Mouse (Mus musculus): ENCODE data around the gene Drg1. TPM values are rescaled to one million over a fixed set of nuclear protein-coding genes. Genes with fewer than 3 reads are reported as not detected.
"Not testable (repeated sequence)": the region's sequence is repeated elsewhere in the genome, so short reads cannot be mapped to it uniquely, and the experiment has no call there.

Gene Drg1
- polyA plus RNA-seq, 1 experiment, result 85.9 TPM

DNA sequence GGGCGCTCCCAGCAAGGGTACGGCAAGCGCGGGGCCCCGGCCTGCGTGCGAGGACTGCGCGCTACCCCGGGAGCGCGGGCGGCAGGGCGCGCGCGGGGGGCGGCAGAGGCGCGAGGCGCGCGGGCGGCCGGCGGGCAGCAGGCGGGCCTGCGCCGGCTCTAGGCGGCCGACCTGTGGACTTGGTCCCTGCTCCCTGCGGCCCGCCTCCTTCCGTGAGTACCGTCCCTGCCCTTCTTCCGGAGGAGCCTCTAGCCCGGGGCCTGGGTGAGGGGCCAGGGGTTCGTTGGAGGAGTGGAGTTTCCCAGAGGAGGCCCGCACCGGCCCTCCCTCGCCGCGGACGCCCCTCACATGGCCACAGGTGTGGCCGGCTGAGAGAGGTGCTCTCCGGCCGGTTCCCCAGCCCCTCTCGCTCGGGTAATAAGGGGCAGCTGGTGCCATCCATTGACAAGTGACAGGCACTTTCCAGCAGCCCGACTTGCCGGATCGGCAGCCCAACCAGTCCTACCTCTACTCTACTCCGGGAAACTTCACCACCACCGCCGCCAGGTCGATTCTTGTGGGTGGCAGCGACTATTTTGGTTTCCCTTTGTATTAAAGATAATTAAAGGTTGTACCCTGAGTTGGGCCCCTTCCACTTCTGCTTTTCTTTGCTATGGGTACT lies 63.3 kb downstream of the Drg1 start:
- Histone ChIP-seq H3K27ac (ENCODE audit: insufficient read depth, low read length) (peak overlapping the region; percentile 25), H3K27me3 (ENCODE audit: control insufficient read depth, insufficient read depth, low read length) (no peaks in the 10 kb centered on the region), H3K4me1 (ENCODE audit: control insufficient read depth, insufficient read depth, low read length) (peaks cover 4% of the 10 kb centered on the region; the same call in 1 of the 2 replicates), H3K4me3 (replicated peaks; ENCODE audit: insufficient read depth, low read depth, low read length) (peak overlapping the region; percentile 60)
- no peak for TF ChIP-seq POLR2A (IDR thresholded peaks at IDR 0.05; ENCODE audit: borderline replicate concordance, insufficient read depth, low read length)
- TF ChIP-seq CTCF (IDR thresholded peaks at IDR 0.05; ENCODE audit: borderline replicate concordance, insufficient read depth, low read depth, low read length), result no peak
- DNase-seq, result peak; percentile 61 to 70
- WGBS, result 1% methylated on average over 50 of the region's 57 CpGs

GRCm38 (mm10) chr11:3202231-3202701 lies 63.9 kb downstream of the Drg1 start, which contains the start of gene Eif4enif1:
Eif4enif1 (plus strand) TSS chr11:3202392.
- TF ChIP-seq CTCF (IDR thresholded peaks at IDR 0.05; ENCODE audit: borderline replicate concordance, insufficient read depth, low read depth, low read length), result no peak
- no peak for TF ChIP-seq POLR2A (IDR thresholded peaks at IDR 0.05; ENCODE audit: borderline replicate concordance, insufficient read depth, low read length)
- DNase-seq, result peak; percentile 90 to 96
- Histone ChIP-seq H3K27me3 (ENCODE audit: control insufficient read depth, insufficient read depth, low read length) (no peaks in the 10 kb centered on the region), H3K4me3 (replicated peaks; ENCODE audit: insufficient read depth, low read depth, low read length) (peak within 1 kb of the TSS; percentile 84), H3K4me1 (ENCODE audit: control insufficient read depth, insufficient read depth, low read length) (peaks cover 4% of the 10 kb centered on the region; the same call in 1 of the 2 replicates), H3K27ac (ENCODE audit: insufficient read depth, low read length) (peak within 1 kb of the TSS; percentile 99)
- 1% methylated on average over 51 of the region's 57 CpGs for WGBS

DNA sequence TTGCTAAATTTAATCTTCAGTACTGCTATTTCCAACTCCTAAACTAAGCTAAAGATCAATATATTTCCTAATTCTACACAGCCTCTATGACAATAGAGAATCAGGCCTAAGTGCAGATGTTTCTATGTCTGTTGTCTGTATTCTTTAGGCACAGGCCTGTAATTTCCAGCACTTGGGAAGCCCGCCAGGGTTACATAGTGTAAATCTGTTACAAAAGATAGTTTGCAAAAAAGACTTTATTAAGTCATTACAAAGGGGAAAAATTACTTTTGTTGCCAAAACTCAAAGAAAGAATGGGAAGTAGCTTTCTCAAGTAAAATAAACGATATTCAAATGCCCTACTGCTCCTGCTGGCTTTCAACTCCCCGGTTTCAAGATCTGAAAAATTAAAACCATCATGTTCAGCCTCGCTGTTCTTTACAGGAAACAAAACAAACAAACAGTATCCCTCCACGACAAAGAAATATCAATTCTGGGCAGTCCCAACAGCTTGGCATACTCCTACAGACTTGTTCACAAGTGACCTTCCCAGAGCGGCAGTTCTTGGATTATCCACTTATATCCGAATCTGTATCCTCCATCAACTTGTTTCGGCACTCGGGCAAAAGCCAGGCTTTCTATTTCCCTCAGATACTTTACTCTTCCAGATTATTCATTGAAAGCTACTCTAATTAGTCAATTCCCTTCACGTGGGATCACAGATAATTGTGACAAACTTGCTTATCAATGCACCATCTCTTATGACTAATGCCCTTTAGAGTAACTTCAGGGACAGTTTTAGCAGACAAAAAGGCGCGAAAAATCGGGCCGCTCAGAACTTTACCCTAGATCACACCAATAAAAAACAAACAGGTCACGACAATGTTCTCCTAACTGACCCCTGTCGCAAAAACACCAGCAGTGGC lies 64.6 kb downstream of the Drg1 start:
- no peak for TF ChIP-seq POLR2A (IDR thresholded peaks at IDR 0.05; ENCODE audit: borderline replicate concordance, insufficient read depth, low read length)
- no peak for TF ChIP-seq CTCF (IDR thresholded peaks at IDR 0.05; ENCODE audit: borderline replicate concordance, insufficient read depth, low read depth, low read length)
- peak in 1 of 2 experiments; percentile 18 for DNase-seq
- 4% methylated on average over 16 of the region's 16 CpGs for WGBS
- Histone ChIP-seq H3K4me1 (ENCODE audit: control insufficient read depth, insufficient read depth, low read length) (peaks cover 4% of the 10 kb centered on the region; the same call in 1 of the 2 replicates), H3K27ac (ENCODE audit: insufficient read depth, low read length) (peak overlapping the region; percentile 99; the same call in 1 of the 2 replicates), H3K4me3 (replicated peaks; ENCODE audit: insufficient read depth, low read depth, low read length) (peak overlapping the region; percentile 84), H3K27me3 (ENCODE audit: control insufficient read depth, insufficient read depth, low read length) (no peaks in the 10 kb centered on the region)

DNA sequence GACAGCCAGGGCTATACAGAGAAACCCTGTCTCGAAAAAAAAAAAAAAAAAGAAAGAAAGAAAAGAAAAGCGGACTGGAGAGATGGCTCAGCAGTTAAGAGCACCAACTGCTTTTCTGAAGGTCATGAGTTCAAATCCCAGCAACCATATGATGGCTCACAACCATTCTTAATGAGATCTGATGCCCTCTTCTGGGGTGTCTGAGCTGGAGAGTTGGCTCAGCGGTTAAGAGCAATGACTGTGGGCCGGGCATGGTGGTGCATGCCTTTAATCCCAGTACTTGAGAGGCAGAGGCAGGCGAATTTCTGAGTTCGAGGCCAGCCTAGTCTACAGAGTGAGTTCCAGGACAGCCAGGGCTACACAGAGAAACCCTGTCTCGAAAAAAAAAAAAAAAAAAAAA lies 65.6 kb downstream of the Drg1 start:
- not testable (repeated sequence) for H3K4me3 ChIP-seq (replicated peaks; ENCODE audit: insufficient read depth, low read depth, low read length); H3K27ac ChIP-seq (ENCODE audit: insufficient read depth, low read length); H3K27me3 ChIP-seq (ENCODE audit: control insufficient read depth, insufficient read depth, low read length); H3K4me1 ChIP-seq (ENCODE audit: control insufficient read depth, insufficient read depth, low read length); DNase-seq
- WGBS, result 84% methylated on average over 6 of the region's 7 CpGs

- peak within 1 kb of the TSS; percentile 4 for H3K4me3 ChIP-seq (replicated peaks; ENCODE audit: insufficient read depth, low read depth, low read length)
Observed at GRCm38 (mm10) chr11:3193363-3193762, 72.9 kb downstream of the Drg1 start, which contains the start of gene Sfi1. Sfi1 (minus strand) TSS chr11:3193463.

DNA sequence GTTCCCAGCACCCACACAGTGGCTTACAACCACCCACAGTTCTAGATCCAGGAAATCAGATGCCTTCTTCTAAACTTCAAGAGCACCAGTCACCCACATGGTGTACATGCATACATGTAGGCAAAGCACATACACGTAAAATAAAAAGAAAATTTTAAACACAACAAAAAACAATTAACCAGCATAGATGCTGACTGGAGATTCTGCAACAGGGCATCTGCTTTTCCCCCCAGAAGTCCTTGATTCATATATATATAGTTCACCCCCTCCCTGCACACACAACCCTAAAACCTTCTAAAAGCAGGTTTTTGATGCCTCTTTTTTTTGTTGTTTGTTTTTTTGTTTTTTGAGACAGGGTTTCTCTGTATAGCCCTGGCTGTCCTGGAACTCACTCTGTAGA lies 83.5 kb downstream of the Drg1 start:
- H3K27ac ChIP-seq (ENCODE audit: insufficient read depth, low read length); H3K4me1 ChIP-seq (ENCODE audit: control insufficient read depth, insufficient read depth, low read length); H3K4me3 ChIP-seq (replicated peaks; ENCODE audit: insufficient read depth, low read depth, low read length); DNase-seq; H3K27me3 ChIP-seq (ENCODE audit: control insufficient read depth, insufficient read depth, low read length): not testable (repeated sequence)
- WGBS, result 82% methylated on average over 1 of the region's 1 CpGs

More at GRCm38 (mm10) chr11:3193363-3193762, 72.9 kb downstream of the Drg1 start, which contains the start of gene Sfi1:
- 85% methylated on average over 25 of the region's 25 CpGs for WGBS
- no peak for TF ChIP-seq POLR2A (IDR thresholded peaks at IDR 0.05; ENCODE audit: borderline replicate concordance, insufficient read depth, low read length)
- TF ChIP-seq CTCF (IDR thresholded peaks at IDR 0.05; ENCODE audit: borderline replicate concordance, insufficient read depth, low read depth, low read length), result no peak
- DNase-seq, result no peak
- Histone ChIP-seq H3K4me1 (ENCODE audit: control insufficient read depth, insufficient read depth, low read length) (no peaks in the 10 kb centered on the region), H3K27ac (ENCODE audit: insufficient read depth, low read length) (no peak within 1 kb of the TSS), H3K27me3 (ENCODE audit: control insufficient read depth, insufficient read depth, low read length) (no peaks in the 10 kb centered on the region)

- not testable (repeated sequence) for H3K27me3 ChIP-seq (ENCODE audit: control insufficient read depth, insufficient read depth, low read length); H3K27ac ChIP-seq (ENCODE audit: insufficient read depth, low read length); H3K4me1 ChIP-seq (ENCODE audit: control insufficient read depth, insufficient read depth, low read length); H3K4me3 ChIP-seq (replicated peaks; ENCODE audit: insufficient read depth, low read depth, low read length)
- DNase-seq, result peak in 1 of 2 experiments; percentile 62
- WGBS, result 23% methylated on average over 1 of the region's 1 CpGs
Observed at GRCm38 (mm10) chr11:3181971-3182370, 84.2 kb downstream of the Drg1 start.

GRCm38 (mm10) chr11:3181250-3181649 lies 85.0 kb downstream of the Drg1 start:
- WGBS, result 53% methylated on average over 4 of the region's 4 CpGs
- H3K27ac ChIP-seq (ENCODE audit: insufficient read depth, low read length); H3K4me3 ChIP-seq (replicated peaks; ENCODE audit: insufficient read depth, low read depth, low read length); H3K4me1 ChIP-seq (ENCODE audit: control insufficient read depth, insufficient read depth, low read length); H3K27me3 ChIP-seq (ENCODE audit: control insufficient read depth, insufficient read depth, low read length): not testable (repeated sequence)
- DNase-seq, result peak; percentile 47 to 50

DNA sequence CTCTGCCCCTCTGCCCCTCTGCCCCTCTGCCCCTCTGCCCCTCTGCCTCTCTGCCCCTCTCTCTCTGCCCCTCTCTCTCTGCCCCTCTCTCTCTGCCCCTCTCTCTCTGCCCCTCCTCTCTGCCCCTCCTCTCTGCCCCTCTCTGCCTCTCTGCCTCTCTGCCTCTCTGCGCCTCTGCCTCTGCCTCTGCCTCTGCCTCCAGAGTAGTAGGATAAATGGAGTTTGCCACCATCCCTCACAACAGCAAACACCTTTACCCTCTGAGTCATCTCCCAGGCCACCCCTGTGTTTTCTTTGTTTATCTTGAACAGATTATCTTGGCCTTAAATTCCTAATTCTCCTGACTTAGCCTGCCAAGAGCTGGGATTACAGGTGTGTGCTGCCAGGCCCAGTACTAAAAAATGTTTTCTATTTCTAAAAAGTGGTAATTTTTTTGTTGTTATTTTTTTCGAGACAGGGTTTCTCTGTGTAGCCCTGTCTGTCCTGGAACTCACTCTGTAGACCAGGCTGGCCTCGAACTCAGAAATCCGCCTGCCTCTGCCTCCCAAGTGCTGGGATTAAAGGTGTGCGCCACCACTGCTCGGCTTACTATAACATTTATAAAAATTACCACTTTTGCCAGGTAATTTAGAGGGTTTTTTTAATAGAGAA lies 85.6 kb downstream of the Drg1 start:
- H3K4me3 ChIP-seq (replicated peaks; ENCODE audit: insufficient read depth, low read depth, low read length); H3K27me3 ChIP-seq (ENCODE audit: control insufficient read depth, insufficient read depth, low read length); H3K4me1 ChIP-seq (ENCODE audit: control insufficient read depth, insufficient read depth, low read length); DNase-seq; H3K27ac ChIP-seq (ENCODE audit: insufficient read depth, low read length): not testable (repeated sequence)
- 76% methylated on average over 6 of the region's 6 CpGs for WGBS

DNA sequence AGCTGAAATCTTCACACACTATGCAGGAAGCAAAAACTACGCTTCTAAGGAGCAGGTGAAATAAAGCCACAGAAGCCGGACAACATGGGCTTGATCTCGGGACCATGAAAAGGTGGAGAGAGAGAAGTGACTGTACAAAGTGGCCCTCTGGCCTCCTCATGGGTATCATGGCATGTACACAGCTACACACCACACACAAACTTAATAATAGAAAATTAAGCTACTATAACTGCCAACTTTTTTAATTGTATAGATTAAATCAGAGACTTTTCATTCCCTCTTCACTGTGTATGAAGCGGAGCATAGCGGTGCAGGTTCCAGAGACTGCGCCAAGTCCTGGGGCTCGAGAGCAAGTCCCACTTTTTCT lies 86.5 kb downstream of the Drg1 start:
- 86% methylated on average over 7 of the region's 7 CpGs for WGBS
- H3K4me1 ChIP-seq (ENCODE audit: control insufficient read depth, insufficient read depth, low read length); H3K27ac ChIP-seq (ENCODE audit: insufficient read depth, low read length); H3K4me3 ChIP-seq (replicated peaks; ENCODE audit: insufficient read depth, low read depth, low read length); H3K27me3 ChIP-seq (ENCODE audit: control insufficient read depth, insufficient read depth, low read length): not testable (repeated sequence)
- peak in 1 of 2 experiments; percentile 25 for DNase-seq
